Mouse (Mus musculus): ENCODE measurements at regions not wholly inside any gene's neighbourhood (a gene's known extent, or its start where the extent isn't known, plus 50 kb on each side); places are given as distances from the start of the nearest gene placed in this dataset.

DNA sequence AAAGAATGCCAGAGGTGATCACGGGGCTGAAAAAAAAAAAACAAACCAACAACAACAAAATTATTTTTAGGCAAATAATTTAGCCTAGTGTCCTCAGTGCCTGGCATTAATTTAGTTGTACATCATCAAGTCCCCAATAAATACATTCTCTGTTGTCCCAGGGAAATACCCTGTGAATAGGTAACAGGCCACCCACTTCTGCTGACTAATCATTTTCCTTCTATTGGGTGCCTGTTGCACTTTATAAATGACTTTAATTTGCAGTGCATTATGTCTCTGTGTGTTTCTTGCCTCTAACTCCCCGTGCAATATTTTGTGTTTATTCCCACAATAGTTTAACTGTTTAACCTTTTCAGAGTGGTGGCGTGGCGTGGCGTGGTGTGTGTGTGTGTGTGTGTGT lies 168.9 kb downstream of the Cbln1 start:
- TF ChIP-seq CTCF (IDR thresholded peaks at IDR 0.05 in 2 of 3, conservative IDR thresholded peaks at IDR 0.05 in 1 of 3; ENCODE audit: control insufficient read depth in 1 of 3, insufficient read depth in 1 of 3, low read depth in 2 of 3, low read length in 3 of 3, poor library complexity in 1 of 3, severe bottlenecking in 1 of 3), result no peak
- no peak for TF ChIP-seq TAL1 (IDR thresholded peaks at IDR 0.05; ENCODE audit: low read length)
- TF ChIP-seq TBP (IDR thresholded peaks at IDR 0.05; ENCODE audit: low read depth, low read length), result no peak
